ENCODE assay signal across 39 mouse cellular contexts in genomic region chr11:62742261-62742957, GRCm38 (mm10). TPM values are rescaled to one million over a fixed set of nuclear protein-coding genes. Genes with fewer than 3 reads are reported as not detected.
DNase-seq lines count a peak whose midpoint lies in the region; ATAC-seq lines count a peak whose summit lies in the region.
"Had no signal": no experiment of that assay in that cellular context is flagged by ENCODE, and none has a peak within 500 bp of the region (broad histone marks: within the 10 kb centered on the region; RNA-seq: fewer than 3 reads in every experiment).

No protein-coding gene starts in this region.

- no peaks in the 10 kb centered on the region for H3K9me3 ChIP-seq in embryonic facial prominence, embryonic 10.5 days
- H3K9me3 ChIP-seq in limb, embryonic 13.5 days = no peaks in the 10 kb centered on the region
- H3K9me3 ChIP-seq: forebrain, embryonic 10.5 days; forebrain, embryonic 15.5 days; heart, embryonic 10.5 days; heart, embryonic 15.5 days; hindbrain, embryonic 13.5 days; liver, embryonic 12.5 days; megakaryocyte, embryonic 14.5 days; midbrain, embryonic 12.5 days; neural tube, embryonic 13.5 days had no signal

- peak; percentile 41 for DNase-seq in embryo, embryonic 10.5 days (ENCODE audit: low spot score)
- DNase-seq in embryonic facial prominence, embryonic 10.5 days (ENCODE audit: low spot score) = peak; percentile 27
- DNase-seq in forelimb bud, embryonic 11.5 days (ENCODE audit: low read depth, low spot score) = peak; percentile 70
- DNase-seq in left cerebral cortex, postnatal 14 days (ENCODE audit: low spot score in 2 of 2) = no peak
- DNase-seq in layer of hippocampus, postnatal 10 days (ENCODE audit: low spot score in 2 of 2) = no peak
- no peak for DNase-seq in kidney, postnatal 10 days
- DNase-seq: adrenal gland, adult 2 months; B cell, adult 2 months; cerebellum, adult 2 months; cerebellum, postnatal 14 days; gastrocnemius, adult 2 months; heart, postnatal 4 days; kidney, postnatal 25 days; left cerebral cortex, postnatal 4 days; liver, postnatal 0 days; lung, postnatal 4 days had no signal

- intact Hi-C loops in left cerebral cortex, postnatal 14 days (cut with DNase I) = no loop called here

- H3K9ac ChIP-seq in limb, embryonic 13.5 days = no peak overlapping the region
- H3K9ac ChIP-seq: forebrain, embryonic 15.5 days; heart, embryonic 15.5 days; hindbrain, embryonic 13.5 days; liver, embryonic 12.5 days; liver, postnatal 0 days; midbrain, embryonic 12.5 days; neural tube, embryonic 13.5 days had no signal

- H3K27ac ChIP-seq in embryonic facial prominence, embryonic 10.5 days (replicated peaks) = peak overlapping the region; percentile 81
- H3K27ac ChIP-seq in limb, embryonic 13.5 days = no peak overlapping the region
- H3K27ac ChIP-seq: forebrain, embryonic 10.5 days; forebrain, embryonic 15.5 days; gastrocnemius, adult 2 months; heart, embryonic 10.5 days; heart, embryonic 15.5 days; hindbrain, embryonic 13.5 days; liver, embryonic 12.5 days; midbrain, embryonic 12.5 days; neural tube, embryonic 13.5 days had no signal

- H3K27me3 ChIP-seq in embryonic facial prominence, embryonic 10.5 days (replicated peaks; ENCODE audit: low read depth, poor library complexity, severe bottlenecking) = peaks cover 16% of the 10 kb centered on the region
- peaks cover 17% of the 10 kb centered on the region for H3K27me3 ChIP-seq in limb, embryonic 13.5 days
- H3K27me3 ChIP-seq: neural tube, embryonic 13.5 days had no signal

- H3K4me3 ChIP-seq in embryonic facial prominence, embryonic 10.5 days = peak overlapping the region; percentile 21; the same call in 1 of the 2 replicates
- H3K4me3 ChIP-seq in limb, embryonic 13.5 days = no peak overlapping the region
- H3K4me3 ChIP-seq: forebrain, embryonic 10.5 days; forebrain, embryonic 15.5 days; gastrocnemius, adult 2 months; heart, embryonic 10.5 days; heart, embryonic 15.5 days; hindbrain, embryonic 13.5 days; liver, embryonic 12.5 days; megakaryocyte, embryonic 14.5 days; midbrain, embryonic 12.5 days; neural tube, embryonic 13.5 days had no signal

- H3K36me3 ChIP-seq in embryonic facial prominence, embryonic 10.5 days (replicated peaks) = no peaks in the 10 kb centered on the region
- H3K36me3 ChIP-seq in limb, embryonic 13.5 days = no peaks in the 10 kb centered on the region
- H3K36me3 ChIP-seq: forebrain, embryonic 10.5 days; forebrain, embryonic 15.5 days; heart, embryonic 10.5 days; heart, embryonic 15.5 days; hindbrain, embryonic 13.5 days; liver, embryonic 12.5 days; midbrain, embryonic 12.5 days; neural tube, embryonic 13.5 days had no signal

- peak overlapping the region; percentile 19; the same call in 1 of the 2 replicates for H3K4me2 ChIP-seq in limb, embryonic 13.5 days (replicated peaks)
- H3K4me2 ChIP-seq: forebrain, embryonic 15.5 days; heart, embryonic 15.5 days; hindbrain, embryonic 13.5 days; liver, embryonic 12.5 days; midbrain, embryonic 12.5 days; neural tube, embryonic 13.5 days had no signal

- peaks cover 35% of the 10 kb centered on the region for H3K4me1 ChIP-seq in embryonic facial prominence, embryonic 10.5 days
- peaks cover 17% of the 10 kb centered on the region for H3K4me1 ChIP-seq in limb, embryonic 13.5 days
- H3K4me1 ChIP-seq: heart, embryonic 10.5 days; midbrain, embryonic 12.5 days had no signal

- ATAC-seq in limb, embryonic 13.5 days (ENCODE audit: low FRiP score, low read depth) = no peak
- ATAC-seq: activated CD4-positive, CD25-positive, alpha-beta regulatory T cell, adult 4 months; forebrain, embryonic 15.5 days; intestine, postnatal 0 days; liver, embryonic 12.5 days; liver, postnatal 0 days had no signal

- 50% methylated on average over 10 of the region's 10 CpGs for WGBS in embryonic facial prominence, embryonic 10.5 days
- 30% methylated on average over 10 of the region's 10 CpGs for WGBS in limb, embryonic 13.5 days

RNA-seq across cellular contexts. Expression of gene Gm10428, which starts 10.5 kb away (rescaled TPM):
- polyA plus RNA-seq in embryonic facial prominence, embryonic 10.5 days (2016; fragmentation: Nextera tagmentation; extraction: Ambion mirVana) = not detected in 2 replicates
- polyA plus RNA-seq in limb, embryonic 13.5 days (2015; fragmentation: Nextera tagmentation; extraction: Ambion mirVana) = not detected in 2 replicates
- not detected for total RNA-seq in left cerebral cortex, postnatal 14 days (2021)
- total RNA-seq in layer of hippocampus, postnatal 10 days (2021) = not detected
- total RNA-seq: adrenal gland, adult 2 months; adrenal gland, postnatal 4 days; gastrocnemius, adult 2 months; heart, postnatal 4 days; layer of hippocampus, adult 18-20 months; layer of hippocampus, postnatal 14 days; left cerebral cortex, adult 8-10 months; left cerebral cortex, postnatal 4 days had no signal
- polyA plus RNA-seq: activated CD4-positive, CD25-positive, alpha-beta regulatory T cell, adult 4 months; adrenal gland, adult 2 months; cerebellum, adult 2 months; cortical plate, adult 2 months; forebrain, embryonic 10.5 days; forebrain, embryonic 15.5 days; gonadal fat pad, adult 2 months; heart, embryonic 10.5 days; heart, embryonic 15.5 days; hindbrain, embryonic 13.5 days; intestine, postnatal 0 days; kidney, embryonic 14.5 days; liver, embryonic 12.5 days; liver, postnatal 0 days; lung, embryonic 16.5 days; midbrain, embryonic 12.5 days; neural tube, embryonic 13.5 days; small intestine, adult 2 months; stomach, embryonic 14.5 days; testis, adult 2 months had no signal

RNA-seq across cellular contexts. Expression of gene Zfp287, which starts 10.7 kb away (rescaled TPM):
- 13.0 and 14.3 TPM in 2 replicates for polyA plus RNA-seq in embryonic facial prominence, embryonic 10.5 days (2016; fragmentation: Nextera tagmentation; extraction: Ambion mirVana)
- polyA plus RNA-seq in limb, embryonic 13.5 days (2015; fragmentation: Nextera tagmentation; extraction: Ambion mirVana) = 14.4 and 15.1 TPM in 2 replicates
- 10 to 100 TPM; 15.8 to 16.7 TPM for total RNA-seq in left cerebral cortex, postnatal 14 days (2021)
- total RNA-seq in layer of hippocampus, postnatal 10 days (2021) = 10 to 100 TPM; 17.8 to 19.9 TPM

RNA-seq across cellular contexts. Expression of gene Zfp286, which starts 46.9 kb away (rescaled TPM):
- 25.6 and 28.5 TPM in 2 replicates for polyA plus RNA-seq in embryonic facial prominence, embryonic 10.5 days (2016; fragmentation: Nextera tagmentation; extraction: Ambion mirVana)
- polyA plus RNA-seq in limb, embryonic 13.5 days (2015; fragmentation: Nextera tagmentation; extraction: Ambion mirVana) = 37.7 and 37.8 TPM in 2 replicates
- 10 to 100 TPM; 20.6 to 23.0 TPM for total RNA-seq in left cerebral cortex, postnatal 14 days (2021)
- total RNA-seq in layer of hippocampus, postnatal 10 days (2021) = 10 to 100 TPM; 20.8 to 21.7 TPM

Comparison
In these comparisons a context has a peak if more than half of its experiments do, and no peak if none do; other contexts are left out.
1. DNase-seq: peak in embryo, embryonic 10.5 days (single experiment), embryonic facial prominence, embryonic 10.5 days (single experiment) and forelimb bud, embryonic 11.5 days (single experiment); none in left cerebral cortex, postnatal 14 days (0 of 2), layer of hippocampus, postnatal 10 days (0 of 2) and kidney, postnatal 10 days (single experiment).